Mouse (Mus musculus) macrophage (primary cell): ENCODE measurements around the gene Aak1. TPM values are rescaled to one million over a fixed set of nuclear protein-coding genes. Genes with fewer than 3 reads are reported as not detected.
A peak's percentile ranks its signal among the peaks of the same experiment; 100 is the strongest.

Experiments
- H3K27ac ChIP-seq: fragments of 350-480 bp; formaldehyde crosslinking; 2 replicates; pipeline ENCODE4 v1.9.0; 2021
- H3K36me3 ChIP-seq: fragments of 350-480 bp; formaldehyde crosslinking; 2 replicates; pipeline ENCODE4 v1.9.0; 2021; ENCODE audit errors: inconsistent target
- H3K4me3 ChIP-seq: fragments of 350-480 bp; formaldehyde crosslinking; 2 replicates; pipeline ENCODE4 v1.9.0; 2021; ENCODE audit errors: inconsistent target
- H3K79me2 ChIP-seq: fragments of 350-480 bp; formaldehyde crosslinking; 2 replicates; pipeline ENCODE4 v1.9.0; 2021; ENCODE audit errors: inconsistent target
- WGBS: methylation state at CpG from one replicate; pipeline ENCODE4 v1.1.7; 2026; ENCODE audit warnings: inconsistent platforms; ENCODE audit not compliant: missing documents; 5-methylcytosine and 5-hydroxymethylcytosine counted together
- polyA plus RNA-seq: library from polyadenylated mRNA; stranded (reverse); fragments of 250-400 nt; gene quantifications from 3 replicates; pipeline ENCODE4 v1.2.4, GENCODE M21; 2018; ENCODE audit warnings: inconsistent platforms

Gene Aak1
- polyA plus RNA-seq, 1 experiment from 2014 or later, result 14.9 TPM

DNA sequence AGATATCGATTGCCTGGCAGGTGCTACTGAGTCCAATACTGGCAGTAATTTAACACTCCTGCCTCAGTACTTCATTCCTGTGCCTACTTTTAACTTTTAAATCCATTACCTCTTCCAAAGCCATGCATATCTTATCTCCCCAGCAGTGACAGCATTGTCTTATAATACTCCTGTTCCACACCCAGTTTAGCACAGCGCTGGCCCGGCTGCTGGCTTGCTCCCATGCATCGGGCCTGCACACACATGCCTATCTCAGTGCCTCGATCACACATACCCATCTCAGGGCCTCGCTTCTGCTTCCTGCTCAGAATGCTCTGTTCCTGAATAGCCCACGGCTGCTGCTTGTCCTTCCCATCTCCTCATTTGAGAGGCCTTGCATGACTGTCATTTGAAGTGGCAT, 90.5 kb downstream of the Aak1 start:
- WGBS, result 93% methylated on average over 7 of the region's 7 CpGs
- Histone ChIP-seq H3K36me3 (peaks cover 28% of the 10 kb centered on the region), H3K27ac (no peak overlapping the region), H3K4me3 (no peak overlapping the region), H3K79me2 (no peaks in the 10 kb centered on the region)

DNA sequence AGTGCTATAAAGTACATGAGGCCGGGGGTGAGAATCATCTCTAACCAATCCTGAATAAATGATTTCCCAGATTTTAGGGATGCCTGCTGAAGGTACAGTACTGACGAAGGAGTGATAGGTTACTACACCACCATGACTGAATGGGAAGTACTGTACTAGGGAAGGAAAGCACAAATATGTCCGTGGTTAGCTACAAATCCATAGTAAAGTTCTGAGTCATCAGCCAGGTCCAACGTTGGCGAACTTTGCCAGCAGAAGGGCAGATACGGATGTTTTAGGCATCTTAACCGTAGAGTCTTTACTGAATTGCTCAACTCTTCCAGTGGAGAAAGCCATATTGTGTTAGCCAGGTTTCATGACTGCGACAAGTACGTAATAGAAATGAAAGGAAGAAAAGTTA, 91.6 kb downstream of the Aak1 start:
- Histone ChIP-seq H3K4me3 (no peak overlapping the region), H3K27ac (no peak overlapping the region), H3K36me3 (peaks cover 22% of the 10 kb centered on the region), H3K79me2 (no peaks in the 10 kb centered on the region)
- 88% methylated on average over 9 of the region's 9 CpGs for WGBS

- H3K79me2 ChIP-seq, result no peaks in the 10 kb centered on the region
- H3K36me3 ChIP-seq, result peaks cover 13% of the 10 kb centered on the region; the same call in 1 of the 2 replicates
- WGBS, result 94% methylated on average over 6 of the region's 8 CpGs
- no peak overlapping the region for H3K27ac ChIP-seq
- H3K4me3 ChIP-seq, result no peak overlapping the region
These were observed 97.8 kb downstream of the Aak1 start for GRCm38 (mm10) chr6:86947100-86947499.

GRCm38 (mm10) chr6:86948746-86949145, 99.4 kb downstream of the Aak1 start:
- H3K36me3 ChIP-seq, result peaks cover 15% of the 10 kb centered on the region; the same call in 1 of the 2 replicates
- H3K4me3 ChIP-seq, result no peak overlapping the region
- peak overlapping the region; percentile 40 for H3K27ac ChIP-seq
- 91% methylated on average over 2 of the region's 2 CpGs for WGBS
- H3K79me2 ChIP-seq, result no peaks in the 10 kb centered on the region

GRCm38 (mm10) chr6:86950141-86950540, 100.8 kb downstream of the Aak1 start:
- WGBS, result 11% methylated on average over 1 of the region's 1 CpGs
- H3K27ac ChIP-seq, result peak overlapping the region; percentile 17; the same call in 1 of the 2 replicates
- peaks cover 19% of the 10 kb centered on the region; the same call in 1 of the 2 replicates for H3K36me3 ChIP-seq
- H3K4me3 ChIP-seq, result no peak overlapping the region
- H3K79me2 ChIP-seq, result no peaks in the 10 kb centered on the region

GRCm38 (mm10) chr6:86950733-86951255, 101.5 kb downstream of the Aak1 start:
- H3K36me3 ChIP-seq, result peaks cover 25% of the 10 kb centered on the region; the same call in 1 of the 2 replicates
- H3K27ac ChIP-seq, result peak overlapping the region; percentile 8; the same call in 1 of the 2 replicates
- no peak overlapping the region for H3K4me3 ChIP-seq
- 100% methylated on average over 1 of the region's 1 CpGs for WGBS
- H3K79me2 ChIP-seq, result no peaks in the 10 kb centered on the region

DNA sequence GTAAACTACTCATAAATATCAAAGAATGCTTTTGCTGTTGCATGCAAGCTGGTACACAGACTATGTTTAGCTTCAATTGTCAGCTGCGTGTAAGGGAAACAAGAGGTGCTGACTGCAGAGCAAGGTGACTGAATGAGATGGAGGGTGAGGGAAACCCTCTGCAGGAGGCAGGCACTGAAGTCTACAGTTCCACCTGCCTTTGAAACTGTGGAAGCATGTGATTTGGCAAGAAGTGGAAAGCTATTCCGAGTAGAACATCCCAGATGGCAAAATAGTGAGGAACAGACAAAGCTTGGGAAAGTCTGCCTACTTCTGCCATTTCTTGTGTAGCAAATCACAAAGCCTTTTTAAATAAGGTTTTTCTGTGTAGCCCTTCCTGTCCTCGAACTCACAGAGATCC, 106.4 kb downstream of the Aak1 start:
- Histone ChIP-seq H3K36me3 (peaks cover 45% of the 10 kb centered on the region), H3K79me2 (no peaks in the 10 kb centered on the region), H3K27ac (no peak overlapping the region), H3K4me3 (no peak overlapping the region)
- WGBS, result 97% methylated on average over 3 of the region's 3 CpGs

DNA sequence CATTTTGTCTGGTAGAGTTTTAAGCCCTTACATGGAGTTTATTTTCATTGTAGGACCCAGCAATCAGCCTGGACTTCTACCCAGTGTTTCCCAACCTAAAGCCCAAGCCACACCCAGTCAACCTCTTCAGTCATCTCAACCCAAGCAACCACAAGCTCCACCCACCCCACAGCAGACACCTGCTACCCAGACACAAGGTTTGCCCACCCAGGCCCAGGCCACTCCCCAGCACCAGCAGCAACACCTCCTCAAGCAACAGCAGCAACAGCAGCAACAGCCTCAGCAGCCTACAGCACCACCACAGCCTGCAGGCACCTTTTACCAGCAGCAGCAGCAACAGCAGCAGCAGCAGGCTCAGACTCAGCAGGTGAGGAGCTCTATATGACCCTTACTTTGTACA, 106.9 kb downstream of the Aak1 start:
- H3K36me3 ChIP-seq, result peaks cover 50% of the 10 kb centered on the region
- no peaks in the 10 kb centered on the region for H3K79me2 ChIP-seq
- no peak overlapping the region for H3K4me3 ChIP-seq
- no peak overlapping the region for H3K27ac ChIP-seq

DNA sequence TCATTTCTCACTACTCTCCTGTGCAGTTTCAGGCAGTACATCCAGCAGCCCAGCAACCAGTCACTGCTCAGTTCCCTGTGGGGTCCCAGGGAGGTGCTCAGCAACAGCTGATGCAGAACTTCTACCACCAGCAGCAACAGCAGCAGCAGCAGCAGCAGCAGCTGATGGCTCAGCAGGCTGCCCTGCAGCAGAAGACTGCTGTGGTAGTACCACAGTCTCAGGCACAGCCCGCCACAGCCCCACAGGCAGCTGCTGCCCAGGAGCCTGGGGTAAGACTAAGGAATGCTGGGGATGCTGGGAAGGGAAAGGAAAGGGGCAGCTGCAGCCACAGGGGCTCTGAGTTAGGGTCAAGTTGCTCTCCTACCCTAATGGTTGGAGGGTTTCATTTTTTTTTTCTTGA, 109.7 kb downstream of the Aak1 start:
- whole genome bisulfite sequencing, result 100% methylated on average over 1 of the region's 1 CpGs
- H3K36me3 ChIP-seq, result peaks cover 61% of the 10 kb centered on the region
- H3K4me3 ChIP-seq, result no peak overlapping the region
- no peaks in the 10 kb centered on the region for H3K79me2 ChIP-seq
- H3K27ac ChIP-seq, result no peak overlapping the region

- WGBS, result 97% methylated on average over 7 of the region's 7 CpGs
- peaks cover 82% of the 10 kb centered on the region for H3K36me3 ChIP-seq
These were observed 114.8 kb downstream of the Aak1 start for GRCm38 (mm10) chr6:86963987-86964685.

GRCm38 (mm10) chr6:86967166-86967565, 117.8 kb downstream of the Aak1 start:
- Histone ChIP-seq H3K27ac (no peak overlapping the region), H3K4me3 (no peak overlapping the region), H3K36me3 (peaks cover 76% of the 10 kb centered on the region), H3K79me2 (no peaks in the 10 kb centered on the region)
- 98% methylated on average over 2 of the region's 2 CpGs for WGBS

More at GRCm38 (mm10) chr6:86963987-86964685, 114.8 kb downstream of the Aak1 start:
- Histone ChIP-seq H3K79me2 (no peaks in the 10 kb centered on the region), H3K4me3 (no peak overlapping the region), H3K27ac (no peak overlapping the region)

GRCm38 (mm10) chr6:86973956-86974355, 124.6 kb downstream of the Aak1 start:
- WGBS, result 96% methylated on average over 4 of the region's 4 CpGs
- Histone ChIP-seq H3K79me2 (no peaks in the 10 kb centered on the region), H3K4me3 (no peak overlapping the region), H3K36me3 (peaks cover 25% of the 10 kb centered on the region), H3K27ac (no peak overlapping the region)

- no peak overlapping the region for H3K27ac ChIP-seq
- no peak overlapping the region for H3K4me3 ChIP-seq
- H3K36me3 ChIP-seq, result peaks cover 7% of the 10 kb centered on the region; the same call in 1 of the 2 replicates
- 92% methylated on average over 8 of the region's 8 CpGs for WGBS
- no peaks in the 10 kb centered on the region for H3K79me2 ChIP-seq
These were observed 129.0 kb downstream of the Aak1 start for GRCm38 (mm10) chr6:86978156-86978908.

GRCm38 (mm10) chr6:86978909-86979265, 129.6 kb downstream of the Aak1 start:
- H3K4me3 ChIP-seq, result no peak overlapping the region
- 95% methylated on average over 6 of the region's 6 CpGs for WGBS
- H3K27ac ChIP-seq, result no peak overlapping the region
- peaks cover 7% of the 10 kb centered on the region; the same call in 1 of the 2 replicates for H3K36me3 ChIP-seq
- H3K79me2 ChIP-seq, result no peaks in the 10 kb centered on the region

DNA sequence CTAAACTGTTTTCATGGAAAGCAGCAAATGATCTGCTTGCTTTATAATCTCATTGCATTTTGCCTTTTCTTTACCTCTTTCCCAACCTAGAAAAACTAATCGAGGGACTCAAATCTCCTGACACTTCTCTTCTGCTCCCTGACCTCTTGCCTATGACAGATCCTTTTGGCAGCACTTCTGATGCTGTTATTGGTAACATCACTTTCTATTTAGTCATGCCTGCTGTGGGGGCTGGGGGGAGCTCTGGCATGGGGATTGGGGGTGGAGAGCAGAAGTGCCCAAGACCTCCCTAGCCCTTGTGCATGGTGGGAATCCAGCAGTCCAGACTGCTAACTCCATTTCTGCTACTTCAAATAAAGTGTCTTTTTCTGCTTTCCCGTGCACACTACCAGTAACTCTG, 131.9 kb downstream of the Aak1 start:
- Histone ChIP-seq H3K27ac (no peak overlapping the region), H3K4me3 (no peak overlapping the region), H3K36me3 (peaks cover 7% of the 10 kb centered on the region; the same call in 1 of the 2 replicates), H3K79me2 (no peaks in the 10 kb centered on the region)
- WGBS, result 95% methylated on average over 2 of the region's 2 CpGs
